Mouse (Mus musculus) left cerebral cortex, adult 11 months (tissue): ENCODE measurements around the gene Hexa.

ENCODE experiments used
- DNase-seq: peaks from one replicate; pipeline ENCODE4 v3.0.0; 2022; ENCODE audit warnings: low spot score

Gene Hexa

GRCm38 (mm10) chr9:59553719-59554118 is 14.4 kb downstream of the Hexa start:
- no peak for DNase-seq

GRCm38 (mm10) chr9:59565600-59565999 is 26.3 kb downstream of the Hexa start:
- no peak for DNase-seq

GRCm38 (mm10) chr9:59567111-59567510 is 27.8 kb downstream of the Hexa start:
- DNase-seq, result no peak

DNA sequence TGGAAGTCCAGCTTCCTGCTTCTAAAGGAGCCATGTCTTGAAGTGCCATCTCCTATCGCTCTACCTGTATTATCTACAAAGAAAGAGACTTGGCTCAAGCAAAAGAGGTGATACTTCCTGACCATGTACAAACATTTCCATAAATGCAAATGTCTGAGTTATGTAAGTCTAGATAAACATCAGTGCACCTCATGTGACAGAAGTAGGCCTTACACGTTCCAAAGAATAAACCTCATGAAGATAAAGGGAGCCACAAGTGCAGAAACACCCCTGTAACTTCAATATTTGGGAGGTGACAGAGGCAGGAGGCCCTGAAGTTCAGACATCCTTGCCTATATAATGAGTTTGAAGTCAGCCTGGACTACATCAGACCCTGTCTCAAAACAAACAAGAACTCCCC is 32.5 kb downstream of the Hexa start:
- no peak for DNase-seq

- DNase-seq, result no peak
These were observed 38.1 kb downstream of the Hexa start for GRCm38 (mm10) chr9:59577401-59577800.

- DNase-seq, result peak; percentile 89
These were observed 38.6 kb downstream of the Hexa start, which contains the start of gene Celf6 for GRCm38 (mm10) chr9:59577844-59578504. Gene Celf6, plus strand, starts transcription at chr9:59577917.

- DNase-seq, result no peak
These were observed 39.1 kb downstream of the Hexa start for GRCm38 (mm10) chr9:59578505-59578867.

GRCm38 (mm10) chr9:59584871-59585308 is 45.5 kb downstream of the Hexa start:
- DNase-seq, result peak; percentile 77

DNA sequence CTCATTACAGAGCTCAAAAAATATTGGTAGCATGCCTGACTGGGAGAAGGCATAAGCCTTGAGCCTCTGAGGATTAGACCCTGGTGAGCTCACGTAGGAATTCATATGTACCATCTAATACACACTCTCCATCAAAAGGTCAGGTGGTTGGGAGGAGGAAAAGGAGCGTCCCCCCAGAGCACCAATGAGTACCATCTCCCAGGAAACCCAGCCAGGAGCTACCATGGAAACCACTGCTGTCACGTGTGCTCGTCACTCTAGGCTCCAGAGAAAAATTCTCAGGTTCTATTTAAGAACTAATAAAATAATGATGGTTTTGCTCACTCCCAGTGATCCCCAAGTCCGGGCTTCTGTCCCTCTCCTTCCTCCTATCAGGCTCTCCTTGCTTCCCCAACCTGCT is 48.9 kb downstream of the Hexa start:
- peak; percentile 36 for DNase-seq

GRCm38 (mm10) chr9:59588710-59589671 is 49.7 kb downstream of the Hexa start:
- DNase-seq, result peak; percentile 80

- DNase-seq, result peak; percentile 55
These were observed 50.5 kb downstream of the Hexa start for GRCm38 (mm10) chr9:59589703-59590439.

DNA sequence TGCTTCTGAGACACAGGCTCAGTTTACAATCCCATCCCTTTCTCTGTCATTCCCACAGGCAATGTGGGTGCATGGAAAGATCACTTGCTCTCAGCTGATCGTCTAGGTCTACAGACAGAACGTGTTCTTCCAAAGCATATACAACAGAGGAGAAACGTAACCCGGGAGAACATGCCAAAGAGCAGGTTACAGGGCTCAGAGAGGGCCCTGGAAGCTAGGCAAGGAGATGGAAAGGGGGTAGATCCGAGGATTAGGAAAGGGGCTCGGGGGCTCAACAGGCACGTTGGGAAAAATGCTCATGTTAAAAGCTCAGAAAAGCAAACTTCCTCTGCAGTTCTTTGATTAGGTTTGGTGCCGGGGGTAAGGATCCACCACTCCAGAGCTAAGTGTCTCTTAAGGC is 62.3 kb downstream of the Hexa start:
- DNase-seq, result no peak

GRCm38 (mm10) chr9:59605967-59606366 is 66.6 kb downstream of the Hexa start:
- DNase-seq, result no peak

- no peak for DNase-seq
These were observed 71.6 kb downstream of the Hexa start for GRCm38 (mm10) chr9:59610950-59611349.
